Mouse (Mus musculus) spleen, adult 18-20 months (tissue): Measurements from ENCODE around the gene Bcl6b.
A peak's percentile ranks its signal among the peaks of the same experiment; 100 is the strongest.

ENCODE experiments used
- DNase-seq, 2 experiments: peaks; one replicate each; pipeline ENCODE4 v3.0.0; 2022; ENCODE audit warnings: mixed read lengths in 2 of 2

Gene Bcl6b

DNA sequence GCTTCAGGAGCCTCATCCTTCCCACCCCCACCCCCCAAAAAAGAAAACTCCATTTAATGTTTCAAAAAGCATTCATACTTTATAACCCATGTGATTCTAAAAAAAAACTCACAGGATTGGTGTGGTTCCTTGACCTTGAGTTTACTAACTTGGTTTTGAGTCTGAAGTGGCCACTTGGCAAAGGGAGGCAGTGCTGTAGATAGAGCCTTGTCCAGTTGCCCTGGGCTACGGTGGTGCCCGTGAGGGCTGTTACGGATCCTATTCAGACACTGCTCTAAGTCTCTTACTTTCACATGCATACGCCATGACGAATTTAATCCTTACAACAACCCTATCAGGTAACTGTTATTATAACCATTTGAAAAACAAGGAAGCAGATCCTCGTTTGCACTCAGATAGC is 17.6 kb downstream of the Bcl6b start:
- DNase-seq, result no peak

- no peak for DNase-seq
Measured at GRCm38 (mm10) chr11:70210681-70211080, 18.9 kb downstream of the Bcl6b start.

- DNase-seq, result no peak
Measured at GRCm38 (mm10) chr11:70208778-70209388, 20.7 kb downstream of the Bcl6b start.

DNA sequence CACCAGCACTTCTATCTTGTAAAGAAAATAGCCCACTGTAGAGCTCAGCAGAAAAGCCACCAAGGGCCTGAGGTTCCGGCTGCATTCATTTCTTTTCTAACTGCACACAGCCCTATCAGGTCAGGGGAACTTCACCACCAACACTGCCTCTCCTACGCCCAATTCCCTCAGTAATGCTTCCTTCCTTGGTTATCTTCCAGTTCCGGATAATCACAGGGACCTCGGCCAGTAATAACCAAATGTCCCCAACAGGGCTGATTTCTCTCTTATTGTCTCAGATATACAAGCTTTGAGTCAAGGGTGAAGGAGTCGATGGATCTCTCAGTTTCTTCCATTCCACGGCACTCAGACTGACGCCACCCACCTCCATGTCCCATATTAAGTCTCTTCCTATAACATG is 22.3 kb downstream of the Bcl6b start:
- no peak for DNase-seq

DNA sequence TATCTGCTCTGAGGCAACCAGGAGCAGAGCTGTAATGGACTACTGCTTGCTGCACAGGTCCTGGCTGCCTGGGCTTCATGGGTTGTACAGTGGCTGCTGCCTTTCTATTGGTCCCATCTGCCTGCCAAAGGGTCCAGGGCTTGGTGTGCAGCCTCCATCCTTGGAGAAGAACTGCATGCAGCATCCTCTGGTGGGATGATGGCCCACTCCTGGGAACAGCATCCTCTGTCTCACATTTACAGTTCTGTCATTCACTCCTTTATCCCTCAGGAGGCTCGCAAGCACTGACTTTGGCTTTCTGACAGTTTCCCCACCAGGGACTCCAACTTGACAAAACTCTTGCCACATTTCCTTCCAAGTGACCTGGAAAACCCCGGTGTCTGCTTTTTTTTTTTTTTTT is 22.8 kb downstream of the Bcl6b start:
- DNase-seq, result no peak

DNA sequence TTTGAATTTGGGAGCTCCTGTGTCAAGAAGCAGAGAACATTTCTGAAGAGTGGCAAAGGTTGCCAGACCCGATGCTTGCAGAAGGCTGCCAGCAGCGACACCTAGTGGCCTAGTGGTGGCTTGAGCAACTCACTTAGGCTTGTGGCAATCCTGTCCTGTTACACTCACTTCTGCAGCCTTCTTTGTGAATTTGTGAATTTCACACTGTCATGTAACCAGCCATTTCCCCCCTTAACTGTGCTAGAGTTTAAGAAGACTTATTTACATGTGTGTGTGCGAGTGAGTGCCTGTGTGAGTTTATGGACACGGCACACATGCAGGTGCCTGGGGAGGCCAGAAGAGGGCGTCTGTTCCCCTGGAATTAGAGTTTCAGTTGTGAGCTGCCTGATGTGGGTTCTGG is 27.9 kb downstream of the Bcl6b start:
- DNase-seq, result peak; percentile 46 to 77

DNA sequence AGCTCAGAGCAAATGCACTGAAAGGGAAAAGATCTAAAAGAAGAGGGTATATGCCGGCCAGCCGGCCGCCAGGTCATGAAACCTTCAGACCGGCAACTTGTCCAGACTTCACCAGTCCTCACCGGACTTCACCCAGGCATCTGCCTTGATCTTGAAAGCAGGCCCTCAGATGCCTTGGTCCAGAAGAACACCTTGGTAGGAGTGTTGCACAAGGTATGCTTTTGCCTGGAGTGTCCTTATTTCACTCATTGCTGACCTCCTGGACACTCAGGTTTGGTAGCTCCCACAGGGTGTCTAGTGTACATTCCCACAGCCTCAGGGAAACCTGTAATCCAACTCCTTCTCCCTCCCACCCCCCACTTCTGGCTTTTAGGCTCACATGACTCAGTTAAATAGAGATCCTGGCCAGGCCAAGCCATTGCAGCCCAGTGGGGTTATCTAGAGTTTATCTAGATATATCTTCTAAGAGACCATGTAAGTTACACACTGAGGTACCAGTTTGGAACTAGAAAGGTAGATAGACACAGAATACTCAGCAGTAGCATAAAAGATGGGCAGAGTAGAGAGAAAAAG is 29.5 kb downstream of the Bcl6b start:
- DNase-seq, result no peak

GRCm38 (mm10) chr11:70199107-70199506 is 30.5 kb downstream of the Bcl6b start:
- DNase-seq, result no peak

DNA sequence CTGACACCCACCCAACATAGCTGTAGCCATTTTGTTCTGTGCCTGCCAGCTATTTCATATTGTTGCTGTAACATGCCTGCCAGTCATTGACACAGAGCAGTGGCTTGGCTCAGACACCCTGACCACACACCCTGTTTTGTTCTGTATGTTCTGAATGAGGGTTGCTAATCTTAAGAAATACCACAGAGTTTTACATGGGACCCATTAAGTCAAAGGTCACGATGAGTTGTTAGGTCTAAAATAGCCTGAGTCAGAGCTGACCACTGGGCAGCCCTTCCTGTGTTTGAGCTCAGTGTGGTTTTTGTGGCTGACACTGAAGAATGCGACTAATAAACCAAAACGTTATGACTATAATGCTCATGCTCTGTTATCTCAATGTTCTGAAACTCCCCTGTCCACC is 31.3 kb downstream of the Bcl6b start:
- no peak for DNase-seq

- DNase-seq, result no peak
Measured at GRCm38 (mm10) chr11:70193354-70194285, 36.0 kb downstream of the Bcl6b start.

- DNase-seq, result no peak
Measured at GRCm38 (mm10) chr11:70192157-70192556, 37.4 kb downstream of the Bcl6b start.

DNA sequence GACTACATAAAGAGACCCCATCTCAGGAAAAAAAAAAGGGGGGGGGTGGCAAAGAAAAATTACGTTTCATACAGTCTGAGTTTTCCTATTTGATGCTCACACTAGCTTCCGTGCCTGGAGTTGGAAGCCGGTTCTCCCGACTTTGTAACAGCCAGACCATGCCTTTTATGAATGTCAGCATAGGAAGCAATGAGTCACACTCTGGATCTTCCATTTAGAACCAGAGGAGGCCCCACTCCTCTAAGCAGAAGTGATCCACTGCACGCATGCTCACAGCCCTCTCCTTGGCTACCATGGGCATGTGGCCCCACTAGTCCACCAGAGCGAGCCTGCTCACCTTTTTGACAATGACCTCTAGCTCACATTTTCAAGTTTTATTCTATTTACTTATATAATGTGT is 38.4 kb downstream of the Bcl6b start:
- DNase-seq, result no peak

- no peak for DNase-seq
Measured at GRCm38 (mm10) chr11:70189319-70190134, 40.1 kb downstream of the Bcl6b start.

DNA sequence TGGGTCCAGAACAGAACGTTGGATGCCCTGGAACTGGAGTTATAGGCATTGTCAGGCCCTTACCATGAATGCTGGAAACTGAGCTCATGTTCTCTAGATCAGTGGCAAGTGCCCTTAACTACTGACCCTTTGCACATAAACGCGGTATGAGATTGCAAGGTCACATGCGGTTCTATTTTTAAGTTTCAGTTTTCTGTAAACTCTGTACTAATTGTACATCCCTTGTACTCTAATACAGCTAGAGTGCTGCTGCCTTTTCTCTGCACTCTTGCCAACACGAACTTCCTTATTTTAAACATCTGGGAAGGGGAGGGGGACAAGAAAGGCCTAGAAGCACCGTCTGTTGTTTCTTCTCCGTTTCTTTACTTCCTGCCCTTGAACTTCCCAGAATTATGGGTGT is 44.5 kb downstream of the Bcl6b start:
- DNase-seq, result no peak

- no peak for DNase-seq
Measured at GRCm38 (mm10) chr11:70180496-70180895, 49.1 kb downstream of the Bcl6b start.

- DNase-seq, result no peak
Measured at GRCm38 (mm10) chr11:70179401-70179800, 50.2 kb downstream of the Bcl6b start.

GRCm38 (mm10) chr11:70178756-70179155 is 50.8 kb downstream of the Bcl6b start:
- no peak for DNase-seq

GRCm38 (mm10) chr11:70178311-70178710 is 51.3 kb downstream of the Bcl6b start:
- DNase-seq, result no peak

DNA sequence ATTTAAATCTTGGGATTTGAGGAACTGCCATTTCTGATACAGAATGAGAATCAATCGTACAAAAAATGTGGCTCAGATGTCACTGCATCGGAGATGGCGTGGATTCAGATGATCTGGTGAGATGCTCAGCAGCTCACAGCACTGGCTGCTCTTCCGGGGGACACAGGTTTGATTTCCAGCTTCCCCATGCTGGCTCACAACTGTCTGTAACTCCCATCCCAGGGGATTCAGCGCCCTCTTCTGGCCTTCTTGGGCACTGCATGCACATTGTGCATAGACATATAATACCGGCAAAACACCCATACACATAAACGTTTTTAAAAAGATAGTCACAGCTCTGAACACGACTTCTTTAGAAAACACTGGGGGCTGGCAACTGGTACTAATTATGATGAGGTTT is 52.0 kb downstream of the Bcl6b start:
- no peak for DNase-seq

- DNase-seq, result no peak
Measured at GRCm38 (mm10) chr11:70174491-70174890, 55.1 kb downstream of the Bcl6b start.
